Mouse (Mus musculus): ENCODE data around the gene Lin7b.

Gene Lin7b

GRCm38 (mm10) chr7:45395578-45396336 is 25.4 kb upstream of the Lin7b start, which contains the start of gene Snrnp70:
Gene Snrnp70 (minus strand): TSS chr7:45395742.
- DNase-seq (ENCODE audit: low read depth, low spot score): peak; percentile 100

DNA sequence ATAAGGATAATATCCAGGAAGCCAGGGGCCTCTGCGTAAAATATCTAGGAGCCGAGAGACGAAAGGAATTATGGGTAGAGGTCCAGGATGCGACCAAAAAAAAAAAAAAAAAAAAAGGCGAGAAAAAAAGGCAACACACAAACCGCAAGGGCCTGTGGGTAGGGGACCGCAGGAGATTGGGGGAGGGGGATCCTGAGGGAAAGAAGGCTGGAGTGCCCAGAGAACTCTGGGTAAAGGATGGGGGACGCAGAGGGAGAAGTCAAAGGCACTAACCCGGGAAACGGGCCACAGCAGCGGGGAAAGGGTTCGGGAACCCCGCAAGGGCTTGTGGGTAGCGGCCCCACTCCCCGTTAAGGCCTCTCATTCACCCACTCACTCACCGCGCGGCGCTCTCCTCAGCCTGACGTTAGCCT is 24.8 kb upstream of the Lin7b start:
- peak; percentile 89 for DNase-seq (ENCODE audit: low read depth, low spot score)

GRCm38 (mm10) chr7:45386077-45386476 is 15.7 kb upstream of the Lin7b start:
- no peak for DNase-seq (ENCODE audit: low read depth, low spot score)

GRCm38 (mm10) chr7:45376057-45376456 is 5.7 kb upstream of the Lin7b start:
- no peak for DNase-seq (ENCODE audit: low read depth, low spot score)

GRCm38 (mm10) chr7:45374620-45375019 is 4.2 kb upstream of the Lin7b start:
- DNase-seq (ENCODE audit: low read depth, low spot score): peak; percentile 32

DNA sequence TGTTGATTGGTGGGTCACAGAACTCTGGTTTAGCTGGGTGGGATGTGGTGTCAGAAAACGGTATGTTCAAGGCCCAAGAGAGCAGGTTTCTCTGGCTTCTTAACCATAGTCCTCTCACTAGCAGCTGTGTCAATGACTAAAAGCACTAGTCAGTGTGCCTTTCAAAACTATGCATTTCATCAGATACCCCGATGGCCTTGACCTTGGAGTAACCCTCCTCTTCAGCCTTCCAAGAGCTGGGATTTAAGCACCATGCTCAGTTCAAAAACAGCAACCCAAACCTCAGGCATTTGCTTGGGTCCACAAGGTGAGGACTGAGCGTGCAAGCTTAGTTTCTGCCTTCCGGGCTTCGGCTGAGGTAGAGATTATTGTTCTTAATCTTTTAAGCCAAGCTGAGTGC is 2.0 kb upstream of the Lin7b start:
- DNase-seq (ENCODE audit: low read depth, low spot score): no peak

- DNase-seq (ENCODE audit: low read depth, low spot score): no peak
Observed at GRCm38 (mm10) chr7:45369836-45370474, 428 bp downstream of the Lin7b start.

GRCm38 (mm10) chr7:45369022-45369745 is 1.2 kb downstream of the Lin7b start:
- no peak for DNase-seq (ENCODE audit: low read depth, low spot score)

GRCm38 (mm10) chr7:45368178-45368577 is 2.2 kb downstream of the Lin7b start:
- DNase-seq (ENCODE audit: low read depth, low spot score): peak; percentile 36

GRCm38 (mm10) chr7:45367020-45367880 is 3.1 kb downstream of the Lin7b start:
- peak; percentile 99 for DNase-seq (ENCODE audit: low read depth, low spot score)

DNA sequence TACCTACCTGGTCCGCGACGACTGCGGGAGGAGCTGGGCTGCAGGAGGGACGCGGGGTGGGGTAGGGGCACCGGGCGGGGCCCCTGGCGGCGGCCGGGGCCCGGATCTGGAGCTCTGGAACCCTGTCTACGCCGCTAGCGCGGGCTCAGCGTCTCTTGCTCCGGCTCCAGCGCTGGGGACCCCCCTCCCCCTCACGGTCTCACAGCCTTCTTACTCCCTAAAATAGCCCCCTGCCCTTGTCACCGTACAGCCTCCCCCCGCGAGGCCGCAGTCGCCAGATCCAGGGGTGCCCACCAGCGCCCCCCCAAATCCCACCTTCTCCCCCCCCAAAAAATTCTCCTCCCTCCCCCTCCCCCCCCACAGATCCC is 3.7 kb downstream of the Lin7b start, which contains the start of gene Ppfia3:
TSS of gene Ppfia3 (minus strand) at position 368 of the 368 bp plus-strand sequence.
- DNase-seq (ENCODE audit: low read depth, low spot score): no peak

DNA sequence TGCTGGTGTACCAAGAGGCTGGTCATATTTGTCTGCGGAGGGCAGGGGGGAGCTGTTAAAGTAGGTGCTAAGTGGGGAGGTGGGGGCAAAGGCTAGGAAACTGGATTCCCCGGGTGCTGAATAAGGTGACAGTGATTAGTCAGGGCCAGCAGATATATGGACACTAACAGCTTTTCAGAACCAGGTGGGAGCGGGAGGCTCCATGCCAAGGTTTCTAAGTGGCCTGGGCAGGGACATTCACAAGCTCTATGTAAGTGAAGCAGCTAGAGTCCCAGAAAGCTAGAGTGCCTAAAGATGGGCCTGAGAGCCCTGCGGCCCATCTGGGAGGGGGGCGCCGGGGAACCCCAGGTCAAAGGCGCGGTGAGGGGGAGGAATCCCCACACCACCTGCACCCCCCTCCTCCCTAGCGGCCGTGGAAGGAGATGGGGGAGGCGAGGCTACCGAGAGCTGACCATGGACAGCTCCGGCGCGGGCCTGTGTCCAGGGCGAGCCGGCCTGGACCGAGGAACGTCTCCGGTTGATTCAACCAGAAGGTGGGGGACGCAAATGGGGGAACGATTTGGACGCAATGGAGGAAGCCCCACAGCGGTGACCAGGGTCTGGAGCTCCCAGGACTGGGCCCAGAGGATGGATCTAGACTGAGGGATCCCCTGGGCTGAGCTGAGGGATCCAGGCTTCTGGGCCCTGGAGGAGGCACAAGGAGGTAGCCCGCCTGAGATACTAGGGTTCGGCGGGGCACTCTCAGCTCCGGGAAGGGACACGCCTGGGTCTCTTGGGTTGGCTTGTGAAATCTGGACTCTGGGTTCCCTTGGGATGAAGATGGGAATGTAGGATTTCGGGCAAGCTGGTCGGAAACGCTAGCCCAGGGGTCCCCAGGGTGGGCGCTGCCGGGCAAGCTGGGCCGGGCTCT is 4.4 kb downstream of the Lin7b start:
- DNase-seq (ENCODE audit: low read depth, low spot score): no peak

DNA sequence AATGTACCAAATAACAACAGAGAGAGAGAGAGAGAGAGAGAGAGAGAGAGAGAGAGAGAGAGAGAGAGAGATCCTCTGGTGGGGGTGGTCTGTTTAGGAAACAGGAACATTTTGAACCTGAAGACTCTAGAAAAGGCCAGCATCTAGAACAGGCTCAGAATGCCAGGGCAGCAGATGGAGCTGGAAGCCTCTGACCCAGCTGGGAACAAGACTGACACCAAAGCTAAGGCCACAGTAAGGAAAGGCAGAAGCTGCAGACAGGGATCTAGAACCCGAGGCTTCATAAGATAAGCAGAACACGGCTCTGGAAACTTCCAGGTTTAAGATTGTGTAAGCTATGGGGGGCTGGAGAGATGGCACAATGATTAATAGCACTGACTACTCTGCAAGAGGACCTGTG is 6.4 kb downstream of the Lin7b start:
- DNase-seq (ENCODE audit: low read depth, low spot score): no peak

DNA sequence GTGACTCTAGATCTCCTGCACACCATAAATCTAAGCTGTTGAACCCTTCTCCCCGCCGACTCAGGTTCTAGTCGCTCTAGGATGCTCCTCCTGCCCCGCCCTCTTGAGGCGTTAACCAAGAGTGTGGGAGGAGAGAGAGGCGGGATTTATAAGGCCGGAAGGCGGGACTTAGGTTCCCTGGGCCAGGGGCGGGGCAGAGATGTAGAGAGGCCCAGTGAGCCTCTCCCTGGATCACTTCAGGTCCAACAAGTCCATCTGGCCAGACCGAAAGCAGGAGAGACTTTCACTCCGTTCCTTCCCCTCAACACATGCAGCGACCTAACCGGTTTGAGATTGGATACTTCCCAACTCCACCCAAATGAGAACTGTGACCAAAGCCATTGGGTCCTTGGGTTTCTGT is 7.6 kb downstream of the Lin7b start:
- DNase-seq (ENCODE audit: low read depth, low spot score): peak; percentile 96

DNA sequence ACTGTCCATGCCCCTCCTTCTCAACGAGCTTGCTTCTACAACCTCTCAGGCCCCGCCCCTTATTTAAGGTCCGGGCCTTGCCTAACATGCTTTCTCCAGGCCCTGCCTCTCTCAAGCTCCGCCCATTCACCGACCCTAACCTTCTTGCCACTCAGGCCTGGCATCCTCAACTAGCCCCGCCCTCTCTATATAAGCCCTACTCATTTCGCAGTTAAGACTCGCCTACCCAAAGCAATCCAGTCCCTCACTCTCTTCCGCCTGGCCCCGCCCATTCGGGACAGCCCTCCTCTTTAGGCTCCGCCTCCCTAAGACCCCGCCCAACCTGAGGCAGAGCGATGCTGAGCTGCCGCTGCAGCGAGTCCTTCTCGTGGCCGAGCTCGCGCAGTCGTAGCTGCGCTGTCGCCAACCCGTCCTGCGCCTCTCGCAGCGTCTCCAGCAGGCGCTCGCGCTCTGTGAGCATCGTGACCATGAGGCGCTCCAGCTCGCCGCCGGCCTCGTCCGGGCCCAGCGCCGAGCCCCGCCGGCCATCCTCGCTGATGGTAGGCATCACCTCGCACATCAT is 9.1 kb downstream of the Lin7b start:
- DNase-seq (ENCODE audit: low read depth, low spot score): peak; percentile 100

DNA sequence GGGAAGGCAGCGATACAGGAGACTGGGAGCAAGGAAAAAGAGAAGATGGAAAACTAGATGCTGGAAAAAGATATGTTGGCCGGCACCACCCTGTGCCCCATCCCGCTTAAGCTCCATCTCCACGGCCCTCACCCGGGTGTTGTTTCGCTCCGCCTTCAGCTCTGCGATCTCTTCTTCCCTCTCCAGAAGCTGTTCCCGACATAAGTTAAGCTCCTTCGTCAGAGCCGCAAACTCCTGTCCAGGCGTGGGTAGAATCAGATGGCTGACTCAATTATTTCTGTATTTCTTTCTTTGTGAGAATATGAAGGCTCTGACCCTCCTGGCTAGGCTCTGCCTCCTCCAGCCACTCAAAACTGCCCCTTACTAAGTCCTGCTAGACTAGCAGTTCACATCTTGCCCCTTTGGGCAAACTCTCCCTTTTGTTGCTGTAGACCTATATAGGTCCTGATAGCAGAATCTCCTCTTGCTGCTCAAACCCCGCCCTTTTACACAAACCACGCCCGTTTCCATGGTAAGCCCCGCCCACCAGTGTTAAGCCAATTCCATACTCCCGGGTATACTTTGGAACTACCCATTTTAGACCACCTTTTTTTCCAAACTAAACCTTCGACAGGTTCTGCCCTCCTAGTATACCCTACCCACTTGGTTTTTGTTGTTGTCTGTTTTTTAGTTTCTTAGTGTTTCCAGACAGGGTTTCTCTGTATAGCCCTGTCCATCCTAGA is 9.8 kb downstream of the Lin7b start:
- DNase-seq (ENCODE audit: low read depth, low spot score): peak; percentile 76

- DNase-seq (ENCODE audit: low read depth, low spot score): peak; percentile 84
Observed at GRCm38 (mm10) chr7:45359081-45359480, 11.3 kb downstream of the Lin7b start.

DNA sequence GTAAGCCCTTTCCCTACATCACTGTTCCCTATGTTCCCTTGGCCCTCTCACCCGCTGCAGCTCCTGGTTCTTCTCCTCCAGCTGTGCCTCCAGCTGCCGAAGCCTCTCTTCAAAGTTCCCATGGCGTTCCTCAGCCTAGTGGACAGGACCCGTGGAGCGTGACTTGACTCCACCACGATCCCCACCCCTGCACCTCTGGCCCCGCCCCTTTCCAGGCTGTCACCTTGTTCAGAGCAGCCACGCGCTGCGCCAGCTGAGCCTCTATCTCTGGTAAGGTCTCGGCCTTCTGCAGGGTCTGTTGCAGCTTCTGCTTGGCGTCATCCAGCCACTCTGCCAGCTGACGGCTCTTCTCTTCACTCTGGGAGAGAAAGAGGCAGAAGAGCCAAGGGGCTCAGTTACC is 14.3 kb downstream of the Lin7b start:
- peak; percentile 44 for DNase-seq (ENCODE audit: low read depth, low spot score)

GRCm38 (mm10) chr7:45355318-45356020 is 14.9 kb downstream of the Lin7b start:
- DNase-seq (ENCODE audit: low read depth, low spot score): peak; percentile 64

Measured in ZHBTc4 (cell line).